Mouse (Mus musculus) kidney, postnatal 0 days (tissue): ENCODE results near the gene Crtc3. TPM values are rescaled to one million over a fixed set of nuclear protein-coding genes. Genes with fewer than 3 reads are reported as not detected.
A peak's percentile ranks its signal among the peaks of the same experiment; 100 is the strongest.

Experiments used
- ATAC-seq: fragments of 200-750 bp; cut with Nextera tagmentation; replicated peaks from 2 replicates; pipeline ENCODE4 v1.8.0; 2017; ENCODE audit warnings: low read depth, moderate number of reproducible peaks, moderate TSS enrichment, moderate library complexity; ENCODE audit not compliant: low FRiP score
- DNase-seq: peaks from one replicate; pipeline ENCODE4 v3.0.0-alpha.2; 2016; ENCODE audit warnings: low spot score
- H3K27ac ChIP-seq: fragments of 300-500 bp; sonication (generic); 2 replicates; pipeline ENCODE4 v1.5.1; 2014; ENCODE audit warnings: mild to moderate bottlenecking
- H3K27me3 ChIP-seq: fragments of 300-500 bp; sonication (generic); 2 replicates; pipeline ENCODE4 v1.6.1; 2014; ENCODE audit warnings: low read length, mixed read lengths; ENCODE audit not compliant: insufficient read depth
- H3K36me3 ChIP-seq: fragments of 300-500 bp; sonication (generic); 2 replicates; pipeline ENCODE4 v1.6.1; 2014; ENCODE audit warnings: low read length, mixed read lengths; ENCODE audit not compliant: insufficient read depth
- H3K4me1 ChIP-seq: fragments of 300-500 bp; sonication (generic); replicated peaks from 2 replicates; pipeline ENCODE4 v1.6.1; 2014; ENCODE audit warnings: antibody characterized with exemption, low read length, mixed read lengths; ENCODE audit not compliant: insufficient read depth
- H3K4me2 ChIP-seq: fragments of 300-500 bp; sonication (generic); 2 replicates; pipeline ENCODE4 v1.6.1; 2014; ENCODE audit warnings: mild to moderate bottlenecking, low read length, moderate library complexity, mixed read lengths
- H3K4me3 ChIP-seq: fragments of 300-500 bp; sonication (generic); replicated peaks from 2 replicates; pipeline ENCODE4 v1.5.1; 2014; ENCODE audit warnings: low read depth, low read length
- H3K9ac ChIP-seq: fragments of 300-500 bp; sonication (generic); 2 replicates; pipeline ENCODE4 v1.6.1; 2014; ENCODE audit warnings: low read depth, low read length
- H3K9me3 ChIP-seq: fragments of 300-500 bp; sonication (generic); replicated peaks from 2 replicates; pipeline ENCODE4 v1.6.1; 2016; ENCODE audit warnings: low read length, inconsistent platforms, mixed read lengths
- CTCF ChIP-seq: IDR thresholded peaks from 2 replicates; pipeline ENCODE4 v1.5.1; 2016; ENCODE audit warnings: antibody characterized with exemption, low read depth, mild to moderate bottlenecking, moderate library complexity
- WGBS: fragments of 180-500 bp; shearing (Covaris S2); extraction: QIAGEN DNeasy Blood & Tissue Kit; methylation state at CpG from one replicate; pipeline ENCODE4 v1.1.7; 2014; 5-methylcytosine and 5-hydroxymethylcytosine counted together
- polyA plus RNA-seq: library from polyadenylated mRNA; unstranded; fragments of >200 nt; fragmentation: Nextera tagmentation; extraction: Ambion mirVana; gene quantifications from 2 replicates; pipeline ENCODE4 v1.2.1, GENCODE M21; 2015

The Crtc3 gene
- polyA plus RNA-seq, 1 experiment from 2014 or later: 18.5 TPM

GRCm38 (mm10) chr7:80607503-80607902 lies 81.2 kb downstream of the Crtc3 start:
- Histone ChIP-seq H3K9ac (no peak overlapping the region), H3K4me2 (no peak overlapping the region), H3K9me3 (no peaks in the 10 kb centered on the region), H3K27ac (no peak overlapping the region), H3K27me3 (no peaks in the 10 kb centered on the region), H3K4me1 (peaks cover 12% of the 10 kb centered on the region), H3K4me3 (no peak overlapping the region), H3K36me3 (peaks cover 8% of the 10 kb centered on the region; the same call in 1 of the 2 replicates)
- no peak for ATAC-seq
- TF ChIP-seq CTCF: no peak
- DNase-seq: no peak
- WGBS: 54% methylated on average over 2 of the region's 2 CpGs

- no peaks in the 10 kb centered on the region for H3K9me3 ChIP-seq
- peaks cover 1% of the 10 kb centered on the region; the same call in 1 of the 2 replicates for H3K4me1 ChIP-seq
- H3K9ac ChIP-seq: no peak overlapping the region
- no peak overlapping the region for H3K4me2 ChIP-seq
- 84% methylated on average over 4 of the region's 4 CpGs for WGBS
- no peak overlapping the region for H3K4me3 ChIP-seq
- ATAC-seq: no peak
- peaks cover 8% of the 10 kb centered on the region; the same call in 1 of the 2 replicates for H3K36me3 ChIP-seq
- no peaks in the 10 kb centered on the region for H3K27me3 ChIP-seq
- peak; percentile 36 for TF ChIP-seq CTCF
- no peak overlapping the region for H3K27ac ChIP-seq
- DNase-seq: no peak
These were observed 82.2 kb downstream of the Crtc3 start for GRCm38 (mm10) chr7:80606435-80606834.

DNA sequence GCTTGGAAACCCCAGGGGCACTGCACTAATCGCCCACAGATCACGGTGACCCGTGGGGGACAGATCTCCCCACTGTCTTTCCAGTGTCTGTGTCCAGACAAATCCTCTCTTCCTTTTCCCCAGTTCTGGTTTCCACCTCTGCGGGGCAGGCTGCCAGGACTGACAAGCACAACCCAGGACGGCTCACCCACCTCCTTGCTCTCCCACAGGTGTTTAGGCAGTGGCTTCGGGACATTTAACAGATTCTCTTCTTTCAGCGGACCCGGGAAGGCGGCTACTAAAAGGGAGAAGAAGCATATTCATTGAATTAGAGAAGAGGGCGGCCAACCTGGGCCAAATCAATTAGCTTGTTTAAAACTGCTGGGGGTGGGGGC lies 83.1 kb downstream of the Crtc3 start:
- WGBS: 28% methylated on average over 10 of the region's 10 CpGs
- H3K36me3 ChIP-seq: peaks cover 12% of the 10 kb centered on the region; the same call in 1 of the 2 replicates
- TF ChIP-seq CTCF: no peak
- no peak overlapping the region for H3K27ac ChIP-seq
- no peak overlapping the region for H3K9ac ChIP-seq
- H3K4me2 ChIP-seq: no peak overlapping the region
- ATAC-seq (no peak), DNase-seq (no peak)
- no peak overlapping the region for H3K4me3 ChIP-seq
- H3K4me1 ChIP-seq: no peaks in the 10 kb centered on the region
- no peaks in the 10 kb centered on the region for H3K27me3 ChIP-seq
- no peaks in the 10 kb centered on the region for H3K9me3 ChIP-seq

DNA sequence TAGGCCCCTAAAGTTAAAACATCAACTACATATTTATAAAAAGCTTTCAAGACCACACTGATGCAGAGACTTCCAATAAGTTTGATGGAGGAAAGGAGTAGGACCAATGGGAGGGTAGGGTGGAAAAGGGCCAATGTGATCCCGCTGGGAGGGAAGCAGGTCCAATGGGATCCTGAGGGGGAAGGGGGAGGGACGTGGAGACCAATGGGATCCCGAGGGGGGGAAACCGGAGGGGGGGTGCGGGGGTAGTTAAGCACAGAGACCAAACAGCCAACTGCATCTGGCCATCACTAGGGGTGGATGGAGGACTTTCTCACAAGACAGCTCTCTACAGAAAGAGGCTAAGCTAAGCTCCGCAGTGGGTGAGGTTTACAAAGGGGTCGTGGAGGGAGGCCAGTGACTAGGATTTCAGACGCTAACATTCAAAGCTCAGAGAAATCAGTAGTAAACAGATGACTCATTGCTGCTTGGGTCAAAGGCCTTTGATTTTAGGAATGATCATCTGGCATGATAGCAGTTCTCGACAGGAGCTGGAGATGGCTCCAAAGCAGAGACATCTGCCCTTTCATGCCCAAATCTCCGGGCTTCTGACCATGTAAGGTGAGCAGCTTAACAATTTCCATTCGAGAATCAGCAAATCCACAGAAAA lies 83.6 kb downstream of the Crtc3 start:
- Histone ChIP-seq H3K9ac (no peak overlapping the region), H3K4me2 (no peak overlapping the region), H3K4me3 (no peak overlapping the region), H3K27ac (no peak overlapping the region), H3K36me3 (peaks cover 12% of the 10 kb centered on the region; the same call in 1 of the 2 replicates), H3K27me3 (no peaks in the 10 kb centered on the region), H3K4me1 (no peaks in the 10 kb centered on the region), H3K9me3 (no peaks in the 10 kb centered on the region)
- no peak for TF ChIP-seq CTCF
- ATAC-seq: no peak
- DNase-seq: no peak
- WGBS: 45% methylated on average over 11 of the region's 11 CpGs

DNA sequence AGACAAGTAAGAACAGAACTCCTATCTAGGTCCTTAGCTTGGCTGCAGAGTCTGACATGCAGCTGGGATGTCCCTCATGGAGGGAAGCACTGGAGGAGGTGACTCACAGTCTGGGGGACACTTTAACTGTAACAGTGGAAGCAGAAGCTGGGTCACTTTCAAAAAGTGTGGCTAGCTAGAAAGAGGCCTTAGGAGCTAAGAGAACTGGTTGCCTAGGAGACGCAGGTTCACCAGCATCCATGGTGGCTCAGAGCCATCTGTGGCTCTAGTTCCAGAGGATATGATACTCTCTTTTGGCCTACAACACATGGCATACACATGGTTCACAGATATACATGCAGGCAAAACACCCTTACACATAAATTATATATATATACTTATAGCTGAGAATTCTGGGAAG lies 86.1 kb downstream of the Crtc3 start:
- no peaks in the 10 kb centered on the region for H3K27me3 ChIP-seq
- WGBS: 89% methylated on average over 1 of the region's 1 CpGs
- H3K4me2 ChIP-seq: no peak overlapping the region
- H3K27ac ChIP-seq: no peak overlapping the region
- no peak overlapping the region for H3K4me3 ChIP-seq
- peaks cover 18% of the 10 kb centered on the region; the same call in 1 of the 2 replicates for H3K36me3 ChIP-seq
- no peaks in the 10 kb centered on the region for H3K4me1 ChIP-seq
- DNase-seq (no peak), ATAC-seq (no peak)
- H3K9ac ChIP-seq: no peak overlapping the region
- no peaks in the 10 kb centered on the region for H3K9me3 ChIP-seq
- TF ChIP-seq CTCF: no peak

- no peaks in the 10 kb centered on the region for H3K9me3 ChIP-seq
- no peak overlapping the region for H3K9ac ChIP-seq
- 90% methylated on average over 13 of the region's 13 CpGs for WGBS
- H3K4me3 ChIP-seq: no peak overlapping the region
- DNase-seq (no peak), ATAC-seq (no peak)
- H3K27me3 ChIP-seq: no peaks in the 10 kb centered on the region
- H3K36me3 ChIP-seq: peaks cover 24% of the 10 kb centered on the region
- TF ChIP-seq CTCF: no peak
- H3K27ac ChIP-seq: no peak overlapping the region
- H3K4me2 ChIP-seq: no peak overlapping the region
- no peaks in the 10 kb centered on the region for H3K4me1 ChIP-seq
These were observed 90.2 kb downstream of the Crtc3 start for GRCm38 (mm10) chr7:80598436-80598985.
